Mouse (Mus musculus) gastrocnemius, postnatal 25 days (tissue): ENCODE results near the gene Ncln. TPM values are rescaled to one million over a fixed set of nuclear protein-coding genes. Genes with fewer than 3 reads are reported as not detected.

Source experiments
- DNase-seq: peaks from one replicate; pipeline ENCODE4 v3.0.0; 2022
- total RNA-seq, 2 experiments: library from RNA; stranded (reverse); gene quantifications; 1 replicate in 1 of 2; 2 replicates in 1 of 2; pipeline ENCODE4 v1.2.3; 2021

Gene Ncln
- total RNA-seq, 2 experiments from 2014 or later: 34.2 to 47.8 TPM

DNA sequence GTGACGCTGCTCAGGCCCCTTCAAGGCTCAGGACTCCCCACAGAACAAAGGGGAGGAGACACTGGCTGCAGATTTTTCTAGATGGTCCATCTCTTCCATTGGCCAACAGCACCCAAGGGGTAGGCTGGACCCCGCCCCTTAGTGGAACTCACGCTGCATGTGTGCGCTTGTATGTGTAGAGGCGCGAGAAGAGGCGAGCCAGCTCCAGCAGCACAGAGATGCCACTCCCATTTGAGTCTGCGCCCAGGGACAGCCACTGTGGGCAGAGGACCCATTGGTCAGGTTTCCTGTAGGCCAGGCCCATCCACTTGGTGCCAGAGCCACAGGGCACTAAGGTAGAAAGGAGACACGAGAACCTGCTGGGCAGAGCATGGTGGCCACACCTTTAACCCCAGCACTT, 5.2 kb downstream of the Ncln start:
- DNase-seq: no peak

GRCm38 (mm10) chr10:81489941-81490340, 6.3 kb downstream of the Ncln start:
- no peak for DNase-seq

GRCm38 (mm10) chr10:81488081-81488480, 8.1 kb downstream of the Ncln start:
- DNase-seq: no peak

- DNase-seq: no peak
Measured at GRCm38 (mm10) chr10:81486496-81486895, 9.7 kb downstream of the Ncln start.

- DNase-seq: no peak
Measured at GRCm38 (mm10) chr10:81485479-81486018, 10.6 kb downstream of the Ncln start.

GRCm38 (mm10) chr10:81485060-81485449, 11.1 kb downstream of the Ncln start:
- DNase-seq: no peak

- DNase-seq: no peak
Measured at GRCm38 (mm10) chr10:81484441-81485059, 11.6 kb downstream of the Ncln start.

GRCm38 (mm10) chr10:81483983-81484382, 12.2 kb downstream of the Ncln start:
- DNase-seq: no peak

DNA sequence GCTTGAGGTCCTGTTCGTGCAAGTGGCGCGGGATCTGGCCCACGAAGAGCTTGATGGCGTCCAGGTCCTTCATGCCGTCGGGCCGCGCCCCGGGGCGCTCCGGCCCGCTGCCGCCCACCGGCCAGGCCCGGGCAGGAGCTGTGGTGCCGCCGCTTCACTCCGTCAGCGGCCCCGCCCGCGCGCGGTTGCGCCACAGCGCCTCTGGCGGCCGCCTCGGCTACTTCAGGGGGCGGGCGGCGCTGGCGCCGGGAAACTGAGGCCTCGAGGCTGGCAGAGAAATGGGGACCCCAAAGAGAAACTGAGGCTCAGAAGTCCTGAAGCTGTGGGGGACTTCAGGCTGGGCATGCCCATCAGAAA, 13.7 kb downstream of the Ncln start, which contains the start of gene Celf5:
Celf5 (minus strand) TSS at position 177 of the 357 bp plus-strand sequence.
- DNase-seq: peak; percentile 44

DNA sequence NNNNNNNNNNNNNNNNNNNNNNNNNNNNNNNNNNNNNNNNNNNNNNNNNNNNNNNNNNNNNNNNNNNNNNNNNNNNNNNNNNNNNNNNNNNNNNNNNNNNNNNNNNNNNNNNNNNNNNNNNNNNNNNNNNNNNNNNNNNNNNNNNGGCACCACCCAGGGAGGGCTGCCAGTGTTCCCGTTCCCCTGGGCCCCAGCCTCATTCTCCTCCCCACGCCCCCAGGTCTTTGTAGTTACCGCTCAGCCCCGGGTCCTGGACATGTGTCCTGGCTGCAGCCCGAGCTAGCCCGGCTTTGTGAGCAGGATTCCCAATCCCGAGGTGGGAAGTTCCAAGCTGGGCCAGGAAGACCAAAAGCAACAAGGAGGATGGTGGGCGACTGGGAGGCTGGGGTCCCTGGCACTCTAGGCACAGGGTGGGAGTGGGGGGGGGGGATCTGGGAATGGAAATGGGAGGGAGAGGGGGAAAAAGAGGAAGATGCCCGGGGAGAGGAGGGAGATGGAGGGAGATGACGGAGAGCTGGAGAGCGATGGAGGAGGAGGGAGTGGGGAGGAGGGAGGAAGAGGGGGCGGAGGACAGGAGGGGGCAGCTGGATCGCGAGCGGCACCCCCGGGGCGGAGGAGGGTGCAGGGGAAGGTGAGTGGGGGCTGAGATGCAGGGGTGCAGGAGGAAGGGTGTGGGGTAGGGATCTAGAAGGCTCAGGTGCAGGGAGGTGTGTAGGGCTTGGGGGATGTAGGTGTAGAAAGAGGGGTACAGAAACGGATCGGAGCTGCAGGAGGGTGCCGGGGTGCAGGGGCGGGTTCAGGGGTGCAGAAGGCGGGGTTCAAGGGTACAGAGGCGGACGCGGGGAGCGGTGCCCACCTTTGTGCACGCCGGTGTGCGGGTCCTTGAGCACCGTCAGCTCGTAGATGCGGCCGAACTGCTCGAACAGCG, 14.3 kb downstream of the Ncln start:
- DNase-seq: no peak

GRCm38 (mm10) chr10:81474461-81474860, 21.7 kb downstream of the Ncln start:
- no peak for DNase-seq

DNA sequence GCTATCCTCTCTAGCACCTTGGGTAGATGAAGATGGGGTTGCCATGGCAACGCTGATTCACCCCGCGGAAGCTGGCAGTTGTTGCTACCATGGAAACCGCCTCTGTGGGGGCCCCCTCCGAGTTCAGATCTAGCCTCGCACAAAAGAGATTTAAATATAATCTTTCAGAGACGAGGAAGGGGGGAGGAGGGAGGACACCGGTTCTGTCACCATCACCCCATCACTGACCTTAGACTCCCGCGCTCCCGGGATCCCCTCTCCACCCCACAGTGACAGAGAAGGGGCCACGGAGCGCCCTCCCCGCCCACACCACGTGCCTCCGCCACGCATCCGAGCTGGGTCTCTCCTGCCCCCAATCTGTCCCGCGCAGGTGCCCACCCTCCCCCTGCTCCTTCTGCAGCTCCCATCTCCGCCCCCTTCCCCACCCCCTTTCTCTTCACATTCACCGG, 23.2 kb downstream of the Ncln start:
- DNase-seq: no peak

- no peak for DNase-seq
Measured at GRCm38 (mm10) chr10:81472403-81473002, 23.7 kb downstream of the Ncln start.

GRCm38 (mm10) chr10:81470454-81470853, 25.7 kb downstream of the Ncln start:
- no peak for DNase-seq

DNA sequence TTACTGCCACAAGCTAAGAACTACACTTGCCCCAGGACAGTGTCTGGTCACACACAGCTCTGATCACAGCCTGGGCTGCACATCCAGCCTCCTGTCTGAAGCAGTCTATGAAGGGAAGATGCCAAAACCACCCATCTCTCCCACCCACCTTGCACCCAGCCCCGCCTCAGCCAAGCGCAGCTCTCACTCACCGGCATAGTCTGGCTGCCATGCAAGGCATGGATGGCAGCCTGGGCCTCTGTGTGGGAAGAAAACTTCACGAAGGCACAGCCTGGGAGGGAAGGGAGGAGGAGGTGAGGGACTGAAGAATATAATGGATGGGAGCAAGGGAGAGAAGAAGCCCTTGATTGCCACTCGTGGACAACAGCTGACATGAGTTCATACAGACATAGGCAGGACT, 26.9 kb downstream of the Ncln start:
- DNase-seq: no peak

DNA sequence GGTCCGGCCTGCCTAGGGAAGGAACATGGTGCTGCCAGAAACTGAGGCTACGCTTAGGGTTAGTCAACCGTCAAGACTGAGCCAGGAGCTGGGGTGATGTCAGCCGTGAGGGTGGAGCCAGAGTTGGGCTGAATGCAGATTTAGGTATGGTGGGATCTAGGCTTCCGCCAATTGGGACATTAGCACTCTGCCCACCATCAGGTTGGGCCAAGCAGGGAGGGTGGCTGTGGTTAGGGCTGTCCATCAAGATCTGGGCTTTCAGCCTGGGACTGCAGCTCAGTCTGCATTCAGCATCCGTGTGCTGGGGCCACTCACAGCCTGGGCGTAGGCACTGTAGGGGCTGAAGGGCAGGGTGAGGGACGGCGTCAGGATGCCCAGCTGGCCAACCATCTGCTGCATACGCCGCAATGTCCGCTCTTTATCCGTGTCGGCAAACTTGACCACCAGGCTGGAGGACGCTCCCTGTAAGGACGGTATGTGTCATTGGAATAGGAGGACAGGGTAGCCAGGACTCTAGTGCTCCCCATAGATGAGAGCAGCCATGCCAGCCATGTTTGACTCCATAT, 28.4 kb downstream of the Ncln start:
- no peak for DNase-seq

GRCm38 (mm10) chr10:81466881-81467280, 29.3 kb downstream of the Ncln start:
- no peak for DNase-seq

DNA sequence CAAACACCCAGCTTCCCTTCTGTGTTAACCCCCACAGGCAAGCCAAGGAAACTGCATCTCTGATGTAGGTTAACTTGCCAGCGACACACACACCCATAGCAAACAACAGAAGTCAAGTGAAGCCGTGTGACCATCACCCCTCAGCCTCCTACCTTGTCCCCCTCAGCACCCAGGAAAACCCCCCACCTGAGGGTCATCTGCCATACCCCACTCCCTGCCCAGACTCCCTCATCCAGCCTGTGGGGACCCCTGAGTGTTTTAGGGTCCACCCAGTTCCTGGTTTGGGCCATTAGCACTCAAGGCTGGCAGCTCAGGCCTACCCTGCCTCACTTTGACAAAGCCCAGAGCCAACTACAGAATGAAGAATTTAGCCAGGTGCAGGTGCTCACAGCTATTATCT, 30.1 kb downstream of the Ncln start:
- no peak for DNase-seq

DNA sequence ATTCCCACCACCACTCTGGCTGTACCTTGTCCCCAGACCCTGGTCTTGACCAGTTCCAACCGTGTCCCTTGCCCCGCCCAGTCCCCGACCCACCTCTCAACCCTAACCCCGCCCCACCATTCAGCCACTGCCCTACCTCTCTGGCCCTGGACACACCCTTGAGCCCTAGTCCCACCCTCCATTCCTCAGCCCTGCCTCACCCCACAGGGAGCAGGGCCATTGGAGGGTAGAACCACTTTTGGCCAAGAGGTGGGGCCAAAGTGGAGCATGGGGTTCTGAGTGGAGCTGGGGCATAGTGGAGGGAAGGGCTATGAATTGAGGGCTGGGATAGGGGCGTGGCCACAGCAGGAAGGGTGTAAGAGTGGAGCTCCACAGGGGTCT, 30.9 kb downstream of the Ncln start:
- no peak for DNase-seq

- DNase-seq: peak; percentile 66
Measured at GRCm38 (mm10) chr10:81464405-81465264, 31.6 kb downstream of the Ncln start.

GRCm38 (mm10) chr10:81463531-81463930, 32.7 kb downstream of the Ncln start:
- no peak for DNase-seq

DNA sequence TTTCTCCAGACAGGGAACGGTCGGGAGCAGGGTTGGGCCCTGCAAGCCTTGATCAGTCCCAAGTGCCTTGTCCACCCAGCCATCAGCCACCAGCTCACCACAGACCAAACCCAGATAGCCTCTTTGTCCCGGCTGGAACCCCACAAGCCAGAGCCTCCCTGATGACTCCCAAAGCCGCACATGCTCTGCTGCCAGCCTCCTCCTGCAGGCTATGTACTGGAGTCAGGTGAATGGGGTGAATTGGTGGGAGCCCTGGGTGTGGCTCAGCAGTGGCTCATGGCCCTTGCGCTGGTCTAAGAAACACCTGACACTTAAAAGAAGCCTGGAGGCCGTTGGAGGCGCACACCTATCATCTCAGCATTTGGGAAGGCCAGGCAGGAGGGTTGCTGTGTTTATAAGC, 33.3 kb downstream of the Ncln start:
- DNase-seq: no peak
